Mouse (Mus musculus) heart, embryonic 15.5 days (tissue): ENCODE data around the gene Thtpa. TPM values are rescaled to one million over a fixed set of nuclear protein-coding genes. Genes with fewer than 3 reads are reported as not detected.

ENCODE experiments used
- ATAC-seq: fragments of 200-750 bp; cut with Nextera tagmentation; replicated peaks from 2 replicates; pipeline ENCODE4 v1.8.0; 2017; ENCODE audit warnings: low read depth, moderate TSS enrichment; ENCODE audit not compliant: insufficient number of reproducible peaks, insufficient read depth, low FRiP score
- H3K27ac ChIP-seq: fragments of 300-500 bp; sonication (generic); 2 replicates; pipeline ENCODE4 v1.5.1; 2015; ENCODE audit warnings: mild to moderate bottlenecking, inconsistent platforms
- H3K27me3 ChIP-seq: fragments of 300-500 bp; sonication (generic); 2 replicates; pipeline ENCODE4 v1.6.1; 2015; ENCODE audit warnings: inconsistent platforms
- H3K36me3 ChIP-seq: fragments of 300-500 bp; sonication (generic); 2 replicates; pipeline ENCODE4 v1.6.1; 2015; ENCODE audit warnings: mild to moderate bottlenecking, inconsistent platforms
- H3K4me1 ChIP-seq: fragments of 300-500 bp; sonication (generic); replicated peaks from 2 replicates; pipeline ENCODE4 v1.6.1; 2015; ENCODE audit warnings: inconsistent platforms
- H3K4me2 ChIP-seq: fragments of 300-500 bp; sonication (generic); 2 replicates; pipeline ENCODE4 v1.6.1; 2015; ENCODE audit warnings: inconsistent platforms, mild to moderate bottlenecking, moderate library complexity
- H3K4me3 ChIP-seq: fragments of 300-500 bp; sonication (generic); 2 replicates; pipeline ENCODE4 v1.5.1; 2015; ENCODE audit warnings: mild to moderate bottlenecking, inconsistent platforms
- H3K9ac ChIP-seq: fragments of 300-500 bp; sonication (generic); 2 replicates; pipeline ENCODE4 v1.6.1; 2015; ENCODE audit warnings: mild to moderate bottlenecking, inconsistent platforms
- H3K9me3 ChIP-seq: fragments of 300-500 bp; sonication (generic); replicated peaks from 2 replicates; pipeline ENCODE4 v1.6.1; 2016; ENCODE audit warnings: inconsistent platforms
- WGBS: fragments of 180-500 bp; shearing (Covaris S2); methylation state at CpG from one replicate; pipeline ENCODE4 v1.1.7; 2015; ENCODE audit warnings: mixed read lengths; 5-methylcytosine and 5-hydroxymethylcytosine counted together
- polyA plus RNA-seq: library from polyadenylated mRNA; unstranded; fragments of >200 nt; fragmentation: Nextera tagmentation; extraction: Ambion mirVana; gene quantifications from 2 replicates; pipeline ENCODE4 v1.2.1, GENCODE M21; 2015

The Thtpa gene
- polyA plus RNA-seq, 1 experiment from 2014 or later: 13.2 TPM

- no peak for ATAC-seq
- H3K9ac ChIP-seq: 0 out of 2 replicates have a peak overlapping the region, but pooled peaks have one; percentile 12
- peaks cover 25% of the 10 kb centered on the region for H3K27me3 ChIP-seq
- H3K4me1 ChIP-seq: peaks cover 11% of the 10 kb centered on the region
- H3K9me3 ChIP-seq: no peaks in the 10 kb centered on the region
- no peak overlapping the region for H3K27ac ChIP-seq
- peak overlapping the region; percentile 55; the same call in 1 of the 2 replicates for H3K4me2 ChIP-seq
- H3K4me3 ChIP-seq: no peak overlapping the region
- no peaks in the 10 kb centered on the region for H3K36me3 ChIP-seq
- WGBS: 73% methylated on average over 5 of the region's 5 CpGs
Measured at GRCm38 (mm10) chr14:55063117-55063516, 31.5 kb upstream of the Thtpa start.

- Histone ChIP-seq H3K9me3 (no peaks in the 10 kb centered on the region), H3K36me3 (no peaks in the 10 kb centered on the region), H3K27me3 (peaks cover 25% of the 10 kb centered on the region), H3K4me1 (peaks cover 11% of the 10 kb centered on the region), H3K4me2 (no peak overlapping the region), H3K27ac (no peak overlapping the region), H3K9ac (no peak overlapping the region), H3K4me3 (no peak overlapping the region)
- ATAC-seq: no peak
- WGBS: 77% methylated on average over 22 of the region's 22 CpGs
Measured at GRCm38 (mm10) chr14:55063581-55064381, 30.8 kb upstream of the Thtpa start.

GRCm38 (mm10) chr14:55064481-55065370 is 29.9 kb upstream of the Thtpa start:
- H3K4me1 ChIP-seq: peaks cover 11% of the 10 kb centered on the region
- no peak overlapping the region for H3K4me3 ChIP-seq
- no peak overlapping the region for H3K27ac ChIP-seq
- H3K4me2 ChIP-seq: no peak overlapping the region
- no peaks in the 10 kb centered on the region for H3K9me3 ChIP-seq
- H3K36me3 ChIP-seq: no peaks in the 10 kb centered on the region
- H3K27me3 ChIP-seq: peaks cover 25% of the 10 kb centered on the region
- no peak for ATAC-seq
- WGBS: 65% methylated on average over 35 of the region's 35 CpGs
- no peak overlapping the region for H3K9ac ChIP-seq

GRCm38 (mm10) chr14:55065391-55065790 is 29.2 kb upstream of the Thtpa start:
- 79% methylated on average over 13 of the region's 13 CpGs for WGBS
- H3K9ac ChIP-seq: no peak overlapping the region
- ATAC-seq: no peak
- H3K9me3 ChIP-seq: no peaks in the 10 kb centered on the region
- H3K4me2 ChIP-seq: no peak overlapping the region
- H3K27ac ChIP-seq: no peak overlapping the region
- H3K36me3 ChIP-seq: no peaks in the 10 kb centered on the region
- peaks cover 25% of the 10 kb centered on the region for H3K27me3 ChIP-seq
- peaks cover 11% of the 10 kb centered on the region for H3K4me1 ChIP-seq
- no peak overlapping the region for H3K4me3 ChIP-seq

- Histone ChIP-seq H3K27me3 (peaks cover 25% of the 10 kb centered on the region), H3K27ac (no peak overlapping the region), H3K4me2 (no peak overlapping the region), H3K4me1 (peaks cover 11% of the 10 kb centered on the region), H3K9me3 (no peaks in the 10 kb centered on the region), H3K4me3 (no peak overlapping the region), H3K9ac (no peak overlapping the region), H3K36me3 (no peaks in the 10 kb centered on the region)
- ATAC-seq: no peak
- WGBS: 82% methylated on average over 8 of the region's 8 CpGs
Measured at GRCm38 (mm10) chr14:55066042-55066441, 28.5 kb upstream of the Thtpa start.

- Histone ChIP-seq H3K27ac (no peak overlapping the region), H3K36me3 (no peaks in the 10 kb centered on the region), H3K4me3 (peak overlapping the region; percentile 14; the same call in 1 of the 2 replicates), H3K4me2 (no peak overlapping the region), H3K9ac (no peak overlapping the region; the same call in 1 of the 2 replicates), H3K4me1 (peaks cover 13% of the 10 kb centered on the region), H3K27me3 (peaks cover 23% of the 10 kb centered on the region), H3K9me3 (no peaks in the 10 kb centered on the region)
- WGBS: 27% methylated on average over 19 of the region's 19 CpGs
- ATAC-seq: no peak
Measured at GRCm38 (mm10) chr14:55071756-55072155, 22.8 kb upstream of the Thtpa start.

GRCm38 (mm10) chr14:55074416-55074815 is 20.2 kb upstream of the Thtpa start:
- Histone ChIP-seq H3K4me3 (no peak overlapping the region), H3K36me3 (no peaks in the 10 kb centered on the region), H3K9me3 (no peaks in the 10 kb centered on the region), H3K9ac (no peak overlapping the region), H3K27ac (no peak overlapping the region), H3K4me1 (peaks cover 35% of the 10 kb centered on the region), H3K4me2 (no peak overlapping the region), H3K27me3 (peaks cover 46% of the 10 kb centered on the region)
- 88% methylated on average over 12 of the region's 12 CpGs for WGBS
- ATAC-seq: no peak

GRCm38 (mm10) chr14:55076224-55076623 is 18.4 kb upstream of the Thtpa start:
- Histone ChIP-seq H3K4me1 (peaks cover 38% of the 10 kb centered on the region), H3K27me3 (peaks cover 46% of the 10 kb centered on the region), H3K27ac (no peak overlapping the region), H3K4me3 (no peak overlapping the region), H3K36me3 (no peaks in the 10 kb centered on the region), H3K9ac (no peak overlapping the region), H3K9me3 (no peaks in the 10 kb centered on the region), H3K4me2 (no peak overlapping the region)
- ATAC-seq: no peak
- 30% methylated on average over 6 of the region's 6 CpGs for whole genome bisulfite sequencing

- no peak for ATAC-seq
- Histone ChIP-seq H3K36me3 (no peaks in the 10 kb centered on the region), H3K27ac (no peak overlapping the region), H3K9me3 (no peaks in the 10 kb centered on the region), H3K4me3 (no peak overlapping the region), H3K4me1 (peaks cover 33% of the 10 kb centered on the region), H3K27me3 (peaks cover 41% of the 10 kb centered on the region), H3K9ac (no peak overlapping the region), H3K4me2 (no peak overlapping the region)
- 55% methylated on average over 3 of the region's 3 CpGs for WGBS
Measured at GRCm38 (mm10) chr14:55076956-55077355, 17.6 kb upstream of the Thtpa start.

- no peak overlapping the region for H3K4me3 ChIP-seq
Measured at GRCm38 (mm10) chr14:55077481-55078365, 16.9 kb upstream of the Thtpa start.

More at GRCm38 (mm10) chr14:55077481-55078365, 16.9 kb upstream of the Thtpa start:
- WGBS: 32% methylated on average over 15 of the region's 15 CpGs
- Histone ChIP-seq H3K36me3 (no peaks in the 10 kb centered on the region), H3K9ac (no peak overlapping the region), H3K4me1 (peaks cover 33% of the 10 kb centered on the region), H3K9me3 (no peaks in the 10 kb centered on the region), H3K27ac (no peak overlapping the region), H3K27me3 (peaks cover 33% of the 10 kb centered on the region), H3K4me2 (peak overlapping the region; percentile 49; the same call in 1 of the 2 replicates)
- no peak for ATAC-seq
